Mouse (Mus musculus): ENCODE measurements around the gene Gm17545.
A peak's percentile ranks its signal among the peaks of the same experiment; 100 is the strongest.

- TF ChIP-seq POLR2A (IDR thresholded peaks at IDR 0.05; ENCODE audit: low read depth, low read length): 0 out of 2 replicates have a peak, but pooled peaks have one; percentile 23
- TF ChIP-seq CTCF (IDR thresholded peaks at IDR 0.05; ENCODE audit: extremely low read depth, insufficient read length, insufficient replicate concordance, low read depth, low read length): no peak
These were observed 13.5 kb downstream of the Gm17545 start for GRCm38 (mm10) chr9:22467371-22468169.

Measured in small intestine, adult 2 months (tissue).